Mouse (Mus musculus): ENCODE measurements around the gene Edem3. TPM values are rescaled to one million over a fixed set of nuclear protein-coding genes. Genes with fewer than 3 reads are reported as not detected.

Edem3 gene
- polyA plus RNA-seq (2012; rRNA removed; ENCODE audit: low replicate concordance) = 5.0 and 5.4 TPM in 2 replicates

DNA sequence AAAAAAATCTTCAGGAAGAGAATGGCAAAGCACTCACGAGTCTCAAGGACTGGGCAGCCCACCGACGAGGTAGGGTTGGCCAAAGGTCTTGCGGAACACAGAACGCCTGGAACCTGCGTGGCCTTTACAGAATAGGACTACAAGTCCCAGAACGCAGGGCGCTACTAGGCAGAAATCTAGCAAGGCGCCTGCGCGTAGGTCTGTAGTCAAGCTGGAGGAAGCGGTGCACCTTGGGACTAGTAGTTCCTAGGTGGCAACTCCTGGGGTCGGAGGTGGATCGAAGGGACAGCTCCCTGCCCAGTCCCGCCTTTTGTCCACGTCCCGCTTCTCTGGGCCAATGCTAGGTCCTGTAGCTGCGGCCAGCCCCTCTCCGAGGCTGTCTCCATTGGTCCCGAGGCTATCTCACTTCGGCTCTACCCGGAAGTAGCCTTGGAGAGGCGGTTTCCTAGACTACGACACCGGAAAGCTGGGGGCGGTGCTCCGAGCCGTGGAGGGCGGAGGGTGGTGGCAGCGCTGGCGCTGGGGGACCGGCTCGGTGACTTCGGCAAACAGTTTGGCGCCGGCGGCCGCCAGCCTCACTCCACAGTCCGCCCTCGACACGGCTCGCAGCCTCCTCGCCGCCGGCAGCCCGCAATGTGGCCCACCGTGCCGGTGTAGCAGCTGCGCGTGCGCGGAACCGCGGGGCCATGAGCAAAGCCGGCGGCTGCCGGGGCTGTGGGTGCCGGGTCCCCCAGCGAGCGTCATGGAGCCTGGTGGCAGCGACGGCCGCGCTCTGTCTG lies at the start of gene Edem3:
Gene Edem3, plus strand, starts transcription at position 491 of the 779 bp plus-strand sequence.

Other genes starting within 250 kb of the Edem3 start
- gene Fam129a, start 184.2 kb upstream of the Edem3 start, polyA plus RNA-seq (2012; rRNA removed; ENCODE audit: low replicate concordance) = 13.4 and 14.4 TPM in 2 replicates

Measured in mammary gland, adult 2 months (tissue).